Mouse (Mus musculus) C2C12 (cell line): ENCODE data around the gene Cdh7.

Experiments
- CEBPB ChIP-seq: IDR thresholded peaks from one replicate; pipeline ENCODE4 v1.6.1; 2011; ENCODE audit warnings: low read depth, mild to moderate bottlenecking, control low read depth, moderate library complexity
- CTCF ChIP-seq: IDR thresholded peaks from one replicate; pipeline ENCODE4 v1.5.1; 2011; ENCODE audit not compliant: control insufficient read depth, insufficient read depth, insufficient read length
- FOSL1 ChIP-seq: IDR thresholded peaks from one replicate; pipeline ENCODE4 v1.8.0; 2011; ENCODE audit warnings: mild to moderate bottlenecking, low read length; ENCODE audit not compliant: poor library complexity, insufficient read depth, severe bottlenecking
- MAX ChIP-seq: IDR thresholded peaks from one replicate; pipeline ENCODE4 v1.6.1; 2011; ENCODE audit warnings: mild to moderate bottlenecking, control low read depth
- MYOD1 ChIP-seq: IDR thresholded peaks from one replicate; pipeline ENCODE4 v1.6.1; 2011; ENCODE audit warnings: low read depth; ENCODE audit not compliant: control insufficient read depth, insufficient read length
- MYOG ChIP-seq: IDR thresholded peaks from one replicate; pipeline ENCODE4 v1.6.1; 2011; ENCODE audit not compliant: control insufficient read depth, insufficient read length; ENCODE audit errors: extremely low read depth
- USF1 ChIP-seq: IDR thresholded peaks from one replicate; pipeline ENCODE4 v1.6.1; 2011; ENCODE audit warnings: low read depth, mild to moderate bottlenecking, control low read depth, moderate library complexity

DNA sequence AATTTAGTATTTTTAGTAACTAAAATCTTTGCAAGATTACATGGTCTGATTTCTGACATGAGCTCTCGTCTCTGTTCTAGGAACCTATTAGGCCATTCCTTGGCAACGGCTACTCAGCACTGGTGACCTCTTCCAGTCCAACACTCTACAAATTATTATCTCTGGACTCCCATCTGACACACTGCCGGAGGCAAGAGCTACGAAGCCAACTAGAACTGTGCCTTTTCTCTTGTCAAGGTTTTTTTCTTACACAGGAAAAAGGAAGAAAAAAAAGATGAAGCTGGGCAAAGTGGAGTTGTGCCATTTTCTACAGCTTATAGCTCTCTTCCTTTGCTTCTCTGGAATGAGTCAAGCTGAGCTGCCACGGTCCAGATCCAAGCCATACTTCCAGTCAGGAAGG is 11.7 kb downstream of the Cdh7 start:
- TF ChIP-seq MAX (no peak), CTCF (no peak), CEBPB (no peak), USF1 (no peak), MYOD1 (no peak), MYOG (no peak), FOSL1 (no peak)
